Mouse (Mus musculus): Measurements from ENCODE around the gene Thap8. TPM values are rescaled to one million over a fixed set of nuclear protein-coding genes. Genes with fewer than 3 reads are reported as not detected.
A peak's percentile ranks its signal among the peaks of the same experiment; 100 is the strongest.

Thap8 gene
- polyA plus RNA-seq, 1 experiment from 2014 or later = 0.19 TPM

GRCm38 (mm10) chr7:30334563-30334962 is 54.7 kb downstream of the Thap8 start:
- Histone ChIP-seq H3K9me3 (ENCODE audit: control insufficient read depth, low read length) (no peaks in the 10 kb centered on the region), H3K27me3 (ENCODE audit: control insufficient read depth, insufficient read depth, low read length) (no peaks in the 10 kb centered on the region; the same call in 1 of the 2 replicates), H3K9ac (ENCODE audit: low read length) (no peak overlapping the region), H3K27ac (replicated peaks; ENCODE audit: low read depth, low read length) (no peak overlapping the region), H3K4me1 (ENCODE audit: control insufficient read depth, insufficient read depth, low read length) (no peaks in the 10 kb centered on the region), H3K4me2 (ENCODE audit: low read depth, severe bottlenecking) (no peak overlapping the region), H3K36me3 (ENCODE audit: control insufficient read depth, insufficient read depth, low read length) (no peaks in the 10 kb centered on the region), H3K4me3 (ENCODE audit: low read depth, low read length) (no peak overlapping the region)
- ATAC-seq (ENCODE audit: insufficient number of reproducible peaks, low FRiP score, low TSS enrichment, low read depth) = no peak
- 58% methylated on average over 5 of the region's 5 CpGs for WGBS
- no peak for DNase-seq (ENCODE audit: low spot score)

GRCm38 (mm10) chr7:30335688-30336087 is 55.8 kb downstream of the Thap8 start:
- Histone ChIP-seq H3K9me3 (ENCODE audit: control insufficient read depth, low read length) (no peaks in the 10 kb centered on the region), H3K4me3 (ENCODE audit: low read depth, low read length) (no peak overlapping the region), H3K27me3 (ENCODE audit: control insufficient read depth, insufficient read depth, low read length) (no peaks in the 10 kb centered on the region; the same call in 1 of the 2 replicates), H3K4me1 (ENCODE audit: control insufficient read depth, insufficient read depth, low read length) (no peaks in the 10 kb centered on the region), H3K9ac (ENCODE audit: low read length) (no peak overlapping the region), H3K27ac (replicated peaks; ENCODE audit: low read depth, low read length) (no peak overlapping the region), H3K36me3 (ENCODE audit: control insufficient read depth, insufficient read depth, low read length) (no peaks in the 10 kb centered on the region), H3K4me2 (ENCODE audit: low read depth, severe bottlenecking) (no peak overlapping the region)
- DNase-seq (ENCODE audit: low spot score) (no peak), ATAC-seq (ENCODE audit: insufficient number of reproducible peaks, low FRiP score, low TSS enrichment, low read depth) (no peak)
- WGBS = 75% methylated on average over 6 of the region's 6 CpGs

- ATAC-seq (ENCODE audit: insufficient number of reproducible peaks, low FRiP score, low TSS enrichment, low read depth) (no peak; the same call in 1 of the 2 replicates), DNase-seq (ENCODE audit: low spot score) (peak; percentile 91)
- 4% methylated on average over 9 of the region's 9 CpGs for WGBS
- Histone ChIP-seq H3K9ac (ENCODE audit: low read length) (no peak overlapping the region), H3K4me2 (ENCODE audit: low read depth, severe bottlenecking) (no peak overlapping the region), H3K9me3 (ENCODE audit: control insufficient read depth, low read length) (no peaks in the 10 kb centered on the region), H3K27me3 (ENCODE audit: control insufficient read depth, insufficient read depth, low read length) (no peaks in the 10 kb centered on the region; the same call in 1 of the 2 replicates), H3K36me3 (ENCODE audit: control insufficient read depth, insufficient read depth, low read length) (no peaks in the 10 kb centered on the region), H3K4me3 (ENCODE audit: low read depth, low read length) (no peak overlapping the region), H3K4me1 (ENCODE audit: control insufficient read depth, insufficient read depth, low read length) (no peaks in the 10 kb centered on the region), H3K27ac (replicated peaks; ENCODE audit: low read depth, low read length) (no peak overlapping the region)
Observed at GRCm38 (mm10) chr7:30336384-30336783, 56.5 kb downstream of the Thap8 start.

GRCm38 (mm10) chr7:30339432-30340109 is 59.7 kb downstream of the Thap8 start:
- no peak overlapping the region for H3K4me3 ChIP-seq (ENCODE audit: low read depth, low read length)
- no peak overlapping the region for H3K9ac ChIP-seq (ENCODE audit: low read length)
- WGBS = 77% methylated on average over 5 of the region's 5 CpGs
- ATAC-seq (ENCODE audit: insufficient number of reproducible peaks, low FRiP score, low TSS enrichment, low read depth) = no peak
- H3K27ac ChIP-seq (replicated peaks; ENCODE audit: low read depth, low read length) = no peak overlapping the region
- H3K36me3 ChIP-seq (ENCODE audit: control insufficient read depth, insufficient read depth, low read length) = no peaks in the 10 kb centered on the region
- H3K27me3 ChIP-seq (ENCODE audit: control insufficient read depth, insufficient read depth, low read length) = no peaks in the 10 kb centered on the region; the same call in 1 of the 2 replicates
- DNase-seq (ENCODE audit: low spot score) = no peak
- H3K4me2 ChIP-seq (ENCODE audit: low read depth, severe bottlenecking) = no peak overlapping the region
- H3K9me3 ChIP-seq (ENCODE audit: control insufficient read depth, low read length) = no peaks in the 10 kb centered on the region
- no peaks in the 10 kb centered on the region for H3K4me1 ChIP-seq (ENCODE audit: control insufficient read depth, insufficient read depth, low read length)

Other genes starting within 250 kb of the Thap8 start
- gene Zfp14, start 228.7 kb upstream of the Thap8 start, polyA plus RNA-seq (2014; fragmentation: Nextera tagmentation; extraction: Ambion mirVana) = 3.8 and 4.0 TPM in 2 replicates
- gene Zfp82, start 207.2 kb upstream of the Thap8 start, polyA plus RNA-seq (2014; fragmentation: Nextera tagmentation; extraction: Ambion mirVana) = 4.3 and 4.7 TPM in 2 replicates
- 3.2 and 4.6 TPM in 2 replicates for gene Gm26920, start 189.7 kb upstream of the Thap8 start, polyA plus RNA-seq (2014; fragmentation: Nextera tagmentation; extraction: Ambion mirVana)
- 17.0 and 19.7 TPM in 2 replicates for gene Zfp566, start 189.6 kb upstream of the Thap8 start, polyA plus RNA-seq (2014; fragmentation: Nextera tagmentation; extraction: Ambion mirVana)
- gene Zfp260, start 185.3 kb upstream of the Thap8 start, polyA plus RNA-seq (2014; fragmentation: Nextera tagmentation; extraction: Ambion mirVana) = 142 and 150 TPM in 2 replicates
- 6.5 and 8.6 TPM in 2 replicates for gene Zfp382, start 158.2 kb upstream of the Thap8 start, polyA plus RNA-seq (2014; fragmentation: Nextera tagmentation; extraction: Ambion mirVana)
- gene Zfp146, start 110.3 kb upstream of the Thap8 start, polyA plus RNA-seq (2014; fragmentation: Nextera tagmentation; extraction: Ambion mirVana) = 14.6 and 18.7 TPM in 2 replicates
- 2.3 and 2.9 TPM in 2 replicates for gene Cox7a1, start 96.0 kb upstream of the Thap8 start, polyA plus RNA-seq (2014; fragmentation: Nextera tagmentation; extraction: Ambion mirVana)
- 53.1 and 53.7 TPM in 2 replicates for gene Capns1, start 81.3 kb upstream of the Thap8 start, polyA plus RNA-seq (2014; fragmentation: Nextera tagmentation; extraction: Ambion mirVana)
- gene Polr2i, start 48.1 kb upstream of the Thap8 start, polyA plus RNA-seq (2014; fragmentation: Nextera tagmentation; extraction: Ambion mirVana) = 182 and 186 TPM in 2 replicates
- 232 and 241 TPM in 2 replicates for gene Tbcb, start 47.8 kb upstream of the Thap8 start, polyA plus RNA-seq (2014; fragmentation: Nextera tagmentation; extraction: Ambion mirVana)
- 0.27 TPM in 1 of 2 replicates, not detected in the other for gene Ovol3, start 44.4 kb upstream of the Thap8 start, polyA plus RNA-seq (2014; fragmentation: Nextera tagmentation; extraction: Ambion mirVana)
- gene Wdr62, start 325 bp downstream of the Thap8 start, polyA plus RNA-seq (2014; fragmentation: Nextera tagmentation; extraction: Ambion mirVana) = 10.4 and 14.9 TPM in 2 replicates
- gene Clip3, start 11.6 kb downstream of the Thap8 start, polyA plus RNA-seq (2014; fragmentation: Nextera tagmentation; extraction: Ambion mirVana) = 64.7 and 70.0 TPM in 2 replicates
- gene Alkbh6, start 28.6 kb downstream of the Thap8 start, polyA plus RNA-seq (2014; fragmentation: Nextera tagmentation; extraction: Ambion mirVana) = 93.7 and 97.6 TPM in 2 replicates
- gene Syne4, start 34.7 kb downstream of the Thap8 start, polyA plus RNA-seq (2014; fragmentation: Nextera tagmentation; extraction: Ambion mirVana) = 72.3 and 75.3 TPM in 2 replicates
- not detected in 2 replicates for gene E130208F15Rik, start 41.6 kb downstream of the Thap8 start, polyA plus RNA-seq (2014; fragmentation: Nextera tagmentation; extraction: Ambion mirVana)
- gene Sdhaf1, start 43.8 kb downstream of the Thap8 start, polyA plus RNA-seq (2014; fragmentation: Nextera tagmentation; extraction: Ambion mirVana) = 21.6 TPM in 2 replicates
- gene Lrfn3, start 82.7 kb downstream of the Thap8 start, polyA plus RNA-seq (2014; fragmentation: Nextera tagmentation; extraction: Ambion mirVana) = 4.9 and 5.0 TPM in 2 replicates
- 8.4 and 12.6 TPM in 2 replicates for gene Tyrobp, start 133.7 kb downstream of the Thap8 start, polyA plus RNA-seq (2014; fragmentation: Nextera tagmentation; extraction: Ambion mirVana)
- gene Hcst, start 139.8 kb downstream of the Thap8 start, polyA plus RNA-seq (2014; fragmentation: Nextera tagmentation; extraction: Ambion mirVana) = 0.39 TPM in 1 of 2 replicates, not detected in the other
- gene Nfkbid, start 141.6 kb downstream of the Thap8 start, polyA plus RNA-seq (2014; fragmentation: Nextera tagmentation; extraction: Ambion mirVana) = 0.96 and 1.4 TPM in 2 replicates
- 16.6 and 18.0 TPM in 2 replicates for gene Aplp1, start 165.4 kb downstream of the Thap8 start, polyA plus RNA-seq (2014; fragmentation: Nextera tagmentation; extraction: Ambion mirVana)
- 0.13 TPM in 1 of 2 replicates, not detected in the other for gene Kirrel2, start 177.6 kb downstream of the Thap8 start, polyA plus RNA-seq (2014; fragmentation: Nextera tagmentation; extraction: Ambion mirVana)
- 0.15 TPM in 1 of 2 replicates, not detected in the other for gene Nphs1, start 178.2 kb downstream of the Thap8 start, polyA plus RNA-seq (2014; fragmentation: Nextera tagmentation; extraction: Ambion mirVana)
- gene Prodh2, start 213.5 kb downstream of the Thap8 start, polyA plus RNA-seq (2014; fragmentation: Nextera tagmentation; extraction: Ambion mirVana) = 0.33 TPM in 1 of 2 replicates, not detected in the other